Mouse (Mus musculus) testis, adult 2 months (tissue): ENCODE results near the gene Ncor2.

Source experiments
- CTCF ChIP-seq: fragments of 200-500 bp; IDR thresholded peaks from 2 replicates; pipeline ENCODE4 v1.5.1; 2012; ENCODE audit warnings: low read depth, mild to moderate bottlenecking, inconsistent platforms, low read length, moderate library complexity; ENCODE audit not compliant: control insufficient read depth, insufficient read depth, insufficient replicate concordance
- POLR2A ChIP-seq: fragments of 200-500 bp; IDR thresholded peaks from 2 replicates; pipeline ENCODE4 v1.6.1; 2012; ENCODE audit warnings: low read depth, mild to moderate bottlenecking, inconsistent platforms, low read length, moderate library complexity; ENCODE audit not compliant: control insufficient read depth

GRCm38 (mm10) chr5:125224925-125225324, 45.9 kb upstream of the Ncor2 start:
- TF ChIP-seq POLR2A (no peak), CTCF (no peak)
